Mouse (Mus musculus) CD8-positive naive resting alpha-beta T cell, adult 2 months (primary cell): ENCODE data around the gene Washc2.

ENCODE experiments used
- DNase-seq, 2 experiments: peaks; one replicate each; pipeline ENCODE4 v3.0.0; 2022; ENCODE audit warnings: low read depth in 2 of 2, low spot score in 2 of 2

Washc2 gene

GRCm38 (mm10) chr6:116262824-116263223 lies 55.0 kb downstream of the Washc2 start:
- DNase-seq, result no peak

- peak; percentile 80 for DNase-seq
Observed at GRCm38 (mm10) chr6:116264018-116264651, 56.3 kb downstream of the Washc2 start, which contains the start of gene Zfand4. Zfand4 (plus strand) TSS chr6:116264222.

- DNase-seq, result no peak
Observed at GRCm38 (mm10) chr6:116264836-116265235, 57.0 kb downstream of the Washc2 start.

- no peak for DNase-seq
Observed at GRCm38 (mm10) chr6:116265603-116266002, 57.8 kb downstream of the Washc2 start.

- DNase-seq, result no peak
Observed at GRCm38 (mm10) chr6:116266273-116267109, 58.7 kb downstream of the Washc2 start.

GRCm38 (mm10) chr6:116267110-116267423 lies 59.2 kb downstream of the Washc2 start:
- DNase-seq, result no peak

- DNase-seq, result no peak
Observed at GRCm38 (mm10) chr6:116275695-116276094, 67.9 kb downstream of the Washc2 start.

GRCm38 (mm10) chr6:116278679-116279317 lies 71.0 kb downstream of the Washc2 start:
- no peak for DNase-seq

- no peak for DNase-seq
Observed at GRCm38 (mm10) chr6:116281014-116281413, 73.2 kb downstream of the Washc2 start.

GRCm38 (mm10) chr6:116282546-116282945 lies 74.7 kb downstream of the Washc2 start:
- DNase-seq, result peak; percentile 11 to 43

GRCm38 (mm10) chr6:116283280-116283679 lies 75.4 kb downstream of the Washc2 start:
- no peak for DNase-seq

GRCm38 (mm10) chr6:116286321-116286720 lies 78.5 kb downstream of the Washc2 start:
- no peak for DNase-seq

GRCm38 (mm10) chr6:116286870-116287575 lies 79.2 kb downstream of the Washc2 start:
- no peak for DNase-seq

- DNase-seq, result no peak
Observed at GRCm38 (mm10) chr6:116311411-116311810, 103.6 kb downstream of the Washc2 start.
